Mouse (Mus musculus) cortical plate, adult 2 months (tissue): ENCODE measurements around the gene Erc2.

Experiments used
- CTCF ChIP-seq: fragments of 200-500 bp; IDR thresholded peaks from 2 replicates; pipeline ENCODE4 v1.5.1; 2011; ENCODE audit warnings: mild to moderate bottlenecking, control low read depth, low read length; ENCODE audit not compliant: insufficient read depth; ENCODE audit errors: extremely low read depth
- POLR2A ChIP-seq: fragments of 200-500 bp; IDR thresholded peaks from 2 replicates; pipeline ENCODE4 v1.6.1; 2011; ENCODE audit warnings: mild to moderate bottlenecking, low read length, control low read depth; ENCODE audit not compliant: insufficient read depth; ENCODE audit errors: extremely low read depth

- TF ChIP-seq CTCF = no peak
- no peak for TF ChIP-seq POLR2A
Measured at GRCm38 (mm10) chr14:27998551-27998950, 376.3 kb downstream of the Erc2 start.
